ENCODE assay signal across 8 mouse cellular contexts in the genomic region with DNA sequence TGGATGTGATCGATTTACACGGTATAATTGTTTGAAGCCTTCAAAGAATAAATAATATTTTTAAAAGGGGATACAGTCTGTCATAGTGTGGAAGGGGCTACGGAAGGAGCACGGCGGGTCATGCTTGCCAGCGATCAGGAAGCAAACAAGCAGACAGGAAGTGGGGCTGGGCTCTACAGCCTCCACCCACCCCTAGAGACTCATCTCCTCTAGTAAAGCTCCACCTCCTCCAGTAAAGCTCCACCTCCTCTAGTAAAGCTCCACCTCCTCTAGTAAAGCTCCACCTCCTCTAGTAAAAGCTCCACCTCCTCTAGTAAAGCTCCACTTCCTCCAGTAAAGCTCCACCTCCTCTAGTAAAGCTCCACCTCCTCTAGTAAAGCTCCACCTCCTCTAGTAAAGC.
A peak's percentile ranks its signal among the peaks of the same experiment; 100 is the strongest.
DNase-seq lines count a peak whose midpoint lies in the region; ATAC-seq lines count a peak whose summit lies in the region.
"Not testable (repeated sequence)": the region's sequence is repeated elsewhere in the genome, so short reads cannot be mapped to it uniquely, and the experiment has no call there.

No protein-coding gene starts in this region.

- H3K9me3 ChIP-seq in liver, embryonic 16.5 days (replicated peaks; ENCODE audit: control insufficient read depth, low read length): not testable (repeated sequence)

- not testable (repeated sequence) for ATAC-seq in liver, embryonic 16.5 days (ENCODE audit: low read depth)

- not testable (repeated sequence) for H3K4me2 ChIP-seq in liver, embryonic 16.5 days (ENCODE audit: low read depth, low read length)

- DNase-seq in 416B (ENCODE audit: low read depth) (peak; percentile 56), ZHBTc4 (ENCODE audit: low read depth, low spot score) (peak; percentile 36)
- DNase-seq in CD4-positive helper T cell, adult 2 months (ENCODE audit: low read depth, low spot score): peak; percentile 46
- peak; percentile 15 to 27 for DNase-seq in CD8-positive naive resting alpha-beta T cell, adult 2 months (ENCODE audit: low read depth in 2 of 2, low spot score in 2 of 2)
- DNase-seq in induced T-regulatory cell, adult 2 months (ENCODE audit: low read depth): peak; percentile 43
- DNase-seq in natural killer cell, adult 2 months (ENCODE audit: low spot score in 2 of 2): peak; percentile 26 to 73
- DNase-seq in splenic B cell, adult 2 months (ENCODE audit: low read depth, low spot score): peak; percentile 74

- not testable (repeated sequence) for H3K9ac ChIP-seq in liver, embryonic 16.5 days (ENCODE audit: low read depth, low read length)

- H3K36me3 ChIP-seq in liver, embryonic 16.5 days (ENCODE audit: control insufficient read depth, insufficient read depth); splenic B cell, adult 2 months (ENCODE audit: control insufficient read depth, insufficient read depth, low read length, poor library complexity, severe bottlenecking): not testable (repeated sequence)

- not testable (repeated sequence) for H3K4me3 ChIP-seq in liver, embryonic 16.5 days (ENCODE audit: low read depth, low read length)

- peak overlapping the region; percentile 0; the same call in 1 of the 2 replicates for H3K27ac ChIP-seq in liver, embryonic 16.5 days (ENCODE audit: low read length)

- H3K27me3 ChIP-seq in liver, embryonic 16.5 days (ENCODE audit: control insufficient read depth, insufficient read depth, low read depth, low read length); splenic B cell, adult 2 months (ENCODE audit: control insufficient read depth, insufficient read depth, low read length, poor library complexity, severe bottlenecking): not testable (repeated sequence)

- H3K4me1 ChIP-seq in liver, embryonic 16.5 days (ENCODE audit: control insufficient read depth, low read depth, low read length): peaks cover 20% of the 10 kb centered on the region

- WGBS in liver, embryonic 16.5 days (ENCODE audit: insufficient replicate concordance): 66% methylated on average over 6 of the region's 6 CpGs

Comparison
In these comparisons a context has a peak if more than half of its experiments do, and no peak if none do; other contexts are left out.
1. DNase-seq: peak in every context shown above with its lines; median percentile 74 in splenic B cell, adult 2 months; 56 in 416B; 50 in natural killer cell, adult 2 months; 46 in CD4-positive helper T cell, adult 2 months; 43 in induced T-regulatory cell, adult 2 months; 36 in ZHBTc4; 21 in CD8-positive naive resting alpha-beta T cell, adult 2 months.